Mouse (Mus musculus) layer of hippocampus, adult 9-10 months (tissue): ENCODE measurements at regions not wholly inside any gene's neighbourhood (a gene's known extent, or its start where the extent isn't known, plus 50 kb on each side); places are given as distances from the start of the nearest gene placed in this dataset.

Source experiments
- DNase-seq: peaks from one replicate; pipeline ENCODE4 v3.0.0; 2022; ENCODE audit warnings: low spot score

GRCm38 (mm10) chr2:133020173-133020837 is 74.6 kb upstream of the Fermt1 start:
- DNase-seq: peak; percentile 40

GRCm38 (mm10) chr2:133021244-133021643 is 75.5 kb upstream of the Fermt1 start:
- DNase-seq: no peak

- no peak for DNase-seq
Measured at GRCm38 (mm10) chr2:133027038-133027437, 81.3 kb upstream of the Fermt1 start.

GRCm38 (mm10) chr2:133035421-133035820 is 89.7 kb upstream of the Fermt1 start:
- no peak for DNase-seq

GRCm38 (mm10) chr2:133040708-133041107 is 95.0 kb upstream of the Fermt1 start:
- DNase-seq: no peak

GRCm38 (mm10) chr2:133077698-133078356 is 132.1 kb upstream of the Fermt1 start:
- DNase-seq: no peak

GRCm38 (mm10) chr2:133090976-133091375 is 145.3 kb upstream of the Fermt1 start:
- no peak for DNase-seq

GRCm38 (mm10) chr2:133113642-133114041 is 167.9 kb upstream of the Fermt1 start:
- peak; percentile 43 for DNase-seq

GRCm38 (mm10) chr2:133118651-133119050 is 172.9 kb upstream of the Fermt1 start:
- no peak for DNase-seq

- no peak for DNase-seq
Measured at GRCm38 (mm10) chr2:133125212-133125801, 179.6 kb upstream of the Fermt1 start.

- no peak for DNase-seq
Measured at GRCm38 (mm10) chr2:133134878-133135277, 189.2 kb upstream of the Fermt1 start.

GRCm38 (mm10) chr2:133138877-133139276 is 193.2 kb upstream of the Fermt1 start:
- DNase-seq: no peak

GRCm38 (mm10) chr2:133141341-133142035 is 195.8 kb upstream of the Fermt1 start:
- no peak for DNase-seq

- no peak for DNase-seq
Measured at GRCm38 (mm10) chr2:133152461-133152860, 206.8 kb upstream of the Fermt1 start.

- peak; percentile 2 for DNase-seq
Measured at GRCm38 (mm10) chr2:133156537-133156936, 210.8 kb upstream of the Fermt1 start.

- no peak for DNase-seq
Measured at GRCm38 (mm10) chr2:133158206-133158605, 212.5 kb upstream of the Fermt1 start.

GRCm38 (mm10) chr2:133159398-133159797 is 213.7 kb upstream of the Fermt1 start:
- no peak for DNase-seq

- no peak for DNase-seq
Measured at GRCm38 (mm10) chr2:133176411-133176810, 230.7 kb upstream of the Fermt1 start.

GRCm38 (mm10) chr2:133181216-133181615 is 235.5 kb upstream of the Fermt1 start:
- DNase-seq: no peak

GRCm38 (mm10) chr2:133182920-133183319 is 237.2 kb upstream of the Fermt1 start:
- no peak for DNase-seq

GRCm38 (mm10) chr2:133204295-133204866 is 258.7 kb upstream of the Fermt1 start:
- DNase-seq: no peak

- DNase-seq: no peak
Measured at GRCm38 (mm10) chr2:133208498-133208897, 262.8 kb upstream of the Fermt1 start.
